Mouse (Mus musculus) CH12F3 (cell line): ENCODE measurements around the gene Cldn9.

Source experiments
- in situ Hi-C: fragments of 300-500 bp; cut with MboI; formaldehyde crosslinking; loops from 2 replicates; pipeline ENCODE4 v1.14.3; 2020; ENCODE audit warnings: low sequenced_read_pairs

The Cldn9 gene

DNA sequence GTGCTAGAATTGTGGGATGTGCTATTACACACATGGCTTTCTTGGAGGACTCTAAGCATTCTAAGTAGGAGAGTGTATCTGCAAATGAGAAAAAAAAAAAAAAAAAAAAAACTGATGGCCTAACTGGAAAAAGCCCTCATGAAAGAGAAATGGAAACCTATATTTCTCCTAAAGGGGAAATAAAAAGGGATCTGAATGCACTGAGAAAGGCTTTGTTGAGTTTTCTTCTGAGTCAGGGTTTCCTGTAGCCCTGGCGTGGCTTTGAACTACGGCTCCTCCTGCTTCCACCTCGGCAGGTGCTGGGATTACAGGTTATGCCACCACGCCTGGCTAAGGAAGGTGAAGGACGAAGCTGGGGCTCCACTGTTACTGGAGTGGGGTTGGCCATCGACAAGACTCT lies 29.8 kb downstream of the Cldn9 start:
- in situ Hi-C loops = no loop called here

- in situ Hi-C loops = no loop called here
Observed at GRCm38 (mm10) chr17:23653324-23653723, 30.5 kb downstream of the Cldn9 start.

DNA sequence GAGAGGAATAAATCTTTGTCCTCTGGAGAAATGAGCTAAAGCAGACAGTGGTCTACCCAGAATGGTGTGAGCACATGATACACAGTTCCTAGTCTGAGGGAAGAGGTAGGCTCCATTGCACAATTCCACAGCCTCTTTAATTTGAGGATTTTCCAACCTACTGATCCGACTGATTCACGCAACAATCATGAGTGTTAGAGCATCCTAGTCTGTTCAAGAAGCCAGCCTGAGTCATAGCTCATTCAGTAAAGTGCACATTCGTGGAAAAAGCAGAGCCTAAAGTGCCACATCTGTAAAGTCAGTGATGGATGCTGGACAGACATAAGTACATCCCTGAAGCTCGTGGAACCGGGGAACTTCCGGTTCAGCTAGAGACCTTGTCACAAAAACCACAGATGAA lies 32.5 kb downstream of the Cldn9 start:
- in situ Hi-C loops = no loop called here

- in situ Hi-C loops = no loop called here
Observed at GRCm38 (mm10) chr17:23645894-23646293, 37.9 kb downstream of the Cldn9 start.

DNA sequence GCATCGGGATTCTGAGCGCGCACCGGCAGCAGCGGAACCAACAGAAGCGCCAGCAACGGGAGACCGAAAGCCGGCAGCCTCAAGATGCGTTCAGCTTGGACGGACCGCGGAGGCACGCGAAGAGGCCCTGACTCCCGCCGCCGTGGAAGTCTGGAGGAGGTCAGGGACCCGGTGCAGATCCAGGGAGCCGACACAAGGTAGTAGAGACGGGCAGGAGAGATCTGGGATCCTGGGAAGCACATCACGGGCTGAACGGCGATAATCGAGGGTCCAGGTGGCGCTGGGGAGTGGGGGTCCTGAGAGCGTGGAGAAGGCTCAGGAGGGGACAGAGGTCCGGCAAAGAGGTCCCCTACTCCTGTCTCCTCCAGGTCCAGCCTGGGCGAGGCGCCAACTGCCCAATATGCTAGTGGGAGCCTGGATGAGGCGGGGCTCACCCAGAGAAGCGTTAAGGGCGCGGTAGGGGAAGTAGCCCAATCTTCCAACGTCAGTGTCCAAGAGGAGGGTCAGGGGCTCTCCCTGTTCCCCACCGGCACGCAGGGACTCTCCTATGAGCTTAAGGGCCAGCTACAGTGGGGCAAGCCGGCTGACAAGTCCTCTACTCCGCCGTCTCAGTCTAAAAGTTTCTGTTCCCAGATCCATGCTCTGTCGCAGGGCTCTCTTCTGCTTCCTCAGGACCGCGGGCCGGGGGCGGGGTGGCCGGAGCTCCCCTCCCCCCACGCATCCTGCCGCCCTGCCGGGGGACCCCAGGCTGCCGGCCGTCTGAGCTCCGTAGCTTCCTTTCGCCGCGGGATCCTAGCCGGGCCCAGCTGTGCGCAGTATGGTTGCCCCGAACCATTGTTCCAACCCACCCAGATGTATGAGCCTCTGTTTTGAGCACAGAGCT lies 39.0 kb downstream of the Cldn9 start, which contains the start of gene Mmp25:
TSS of gene Mmp25 (minus strand) at position 665 of the 883 bp plus-strand sequence.
- in situ Hi-C loops = no loop called here
